Mouse (Mus musculus) CH12.LX (cell line): Measurements from ENCODE around the gene Jup. TPM values are rescaled to one million over a fixed set of nuclear protein-coding genes. Genes with fewer than 3 reads are reported as not detected.

Source experiments
- DNase-seq: peaks from one replicate; pipeline ENCODE4 v3.0.0-alpha.2; 2013; ENCODE audit errors: extremely low read depth
- H3K27ac ChIP-seq: 2 replicates; pipeline ENCODE4 v1.5.1; 2012; ENCODE audit warnings: low read depth, mild to moderate bottlenecking, control low read depth, moderate library complexity; ENCODE audit not compliant: insufficient read depth
- H3K27me3 ChIP-seq: replicated peaks from 2 replicates; pipeline ENCODE3; 2012; ENCODE audit warnings: inconsistent platforms
- H3K36me3 ChIP-seq, 2 experiments: replicated peaks in 1 of 2; 2 replicates each; pipeline versions ENCODE3 to v1.6.1; 2012; ENCODE audit warnings: inconsistent platforms in 1 of 2, low read length in 1 of 2, mild to moderate bottlenecking in 1 of 2, mixed read lengths in 1 of 2, moderate library complexity in 1 of 2; ENCODE audit not compliant: control insufficient read depth in 1 of 2, insufficient read depth in 1 of 2
- H3K4me1 ChIP-seq, 2 experiments: 2 replicates each; pipeline ENCODE4 v1.6.1; 2012; ENCODE audit warnings: inconsistent platforms in 1 of 2, moderate library complexity in 1 of 2; ENCODE audit not compliant: insufficient read depth in 2 of 2, control insufficient read depth in 1 of 2
- H3K4me2 ChIP-seq: 2 replicates; pipeline ENCODE4 v1.6.1; 2012; ENCODE audit warnings: low read depth, mild to moderate bottlenecking, control low read depth; ENCODE audit not compliant: poor library complexity, insufficient read depth, severe bottlenecking
- H3K4me3 ChIP-seq, 3 experiments: fragments of 150-350 bp in 1 of 3; sonication (generic) in 1 of 3; replicated peaks in 1 of 3; 2 replicates each; pipeline versions ENCODE3 to v1.5.1; 2011 to 2012; ENCODE audit warnings: low read depth in 2 of 3, low read length in 2 of 3, mild to moderate bottlenecking in 2 of 3, moderate library complexity in 2 of 3, control low read depth in 1 of 3, improper control_type of control experiment in 1 of 3, inconsistent platforms in 1 of 3, mixed read lengths in 1 of 3; ENCODE audit not compliant: poor library complexity in 1 of 3
- H3K79me2 ChIP-seq: replicated peaks from 2 replicates; pipeline ENCODE4 v1.6.1; 2012; ENCODE audit warnings: mild to moderate bottlenecking, moderate library complexity; ENCODE audit not compliant: control insufficient read depth, poor library complexity, insufficient read depth, severe bottlenecking; ENCODE audit errors: extremely low read depth
- H3K9ac ChIP-seq: 2 replicates; pipeline ENCODE4 v1.6.1; 2012; ENCODE audit warnings: low read depth, mild to moderate bottlenecking, control low read depth, moderate library complexity; ENCODE audit not compliant: insufficient read depth
- H3K9me3 ChIP-seq: replicated peaks from 2 replicates; pipeline ENCODE3; 2012; ENCODE audit warnings: low read length, inconsistent platforms, mixed read lengths
- BHLHE40 ChIP-seq: IDR thresholded peaks from 2 replicates; pipeline ENCODE4 v1.6.1; 2011; ENCODE audit warnings: mild to moderate bottlenecking, low read depth, low read length, improper control_type of control experiment
- CHD1 ChIP-seq: IDR thresholded peaks from 2 replicates; pipeline ENCODE4 v1.6.1; 2012; ENCODE audit warnings: low read depth, low read length, improper control_type of control experiment, inconsistent platforms
- CHD2 ChIP-seq: IDR thresholded peaks from 2 replicates; pipeline ENCODE4 v1.6.1; 2011; ENCODE audit warnings: low read length, improper control_type of control experiment
- CTCF ChIP-seq, 2 experiments: IDR thresholded peaks in 1 of 2; conservative IDR thresholded peaks in 1 of 2; 2 replicates each; pipeline ENCODE4 v1.5.1; 2011 to 2012; ENCODE audit warnings: low read depth in 2 of 2, low read length in 2 of 2, improper control_type of control experiment in 1 of 2, inconsistent platforms in 1 of 2, mild to moderate bottlenecking in 1 of 2, moderate library complexity in 1 of 2
- ELF1 ChIP-seq: IDR thresholded peaks from 2 replicates; pipeline ENCODE4 v1.6.1; 2014; ENCODE audit warnings: low read depth, mild to moderate bottlenecking, inconsistent platforms, low read length, improper control_type of control experiment
- GABPA ChIP-seq: IDR thresholded peaks from 2 replicates; pipeline ENCODE4 v1.6.1; 2012; ENCODE audit warnings: low read depth, low read length, improper control_type of control experiment, inconsistent platforms; ENCODE audit not compliant: insufficient replicate concordance
- HCFC1 ChIP-seq: IDR thresholded peaks from 2 replicates; pipeline ENCODE4 v1.6.1; 2012; ENCODE audit warnings: low read depth, mild to moderate bottlenecking, inconsistent platforms, low read length, improper control_type of control experiment
- IRF4 ChIP-seq: IDR thresholded peaks from 2 replicates; pipeline ENCODE4 v1.6.1; 2014; ENCODE audit warnings: low read depth, mild to moderate bottlenecking, inconsistent platforms, low read length, improper control_type of control experiment
- JUN ChIP-seq: IDR thresholded peaks from 2 replicates; pipeline ENCODE4 v1.6.1; 2011; ENCODE audit warnings: low read depth, mild to moderate bottlenecking, low read length, improper control_type of control experiment, moderate library complexity; ENCODE audit not compliant: insufficient read depth
- JUND ChIP-seq: conservative IDR thresholded peaks from 2 replicates; pipeline ENCODE4 v1.6.1; 2011; ENCODE audit warnings: low read depth, low read length, improper control_type of control experiment
- KAT2A ChIP-seq: IDR thresholded peaks from 2 replicates; pipeline ENCODE4 v1.6.1; 2012; ENCODE audit warnings: low read length, improper control_type of control experiment, inconsistent platforms; ENCODE audit not compliant: insufficient replicate concordance
- MAFK ChIP-seq: IDR thresholded peaks from 2 replicates; pipeline ENCODE4 v1.6.1; 2011; ENCODE audit warnings: low read length, improper control_type of control experiment; ENCODE audit not compliant: insufficient replicate concordance
- MAZ ChIP-seq: IDR thresholded peaks from 2 replicates; pipeline ENCODE4 v1.6.1; 2012; ENCODE audit warnings: low read depth, mild to moderate bottlenecking, inconsistent platforms, low read length, improper control_type of control experiment, moderate library complexity
- MEF2A ChIP-seq: IDR thresholded peaks from 2 replicates; pipeline ENCODE4 v1.6.1; 2014; ENCODE audit warnings: low read depth, mild to moderate bottlenecking, inconsistent platforms, low read length, improper control_type of control experiment, borderline replicate concordance
- MXI1 ChIP-seq: IDR thresholded peaks from 2 replicates; pipeline ENCODE4 v1.6.1; 2011; ENCODE audit warnings: mild to moderate bottlenecking, low read depth, low read length, improper control_type of control experiment
- NRF1 ChIP-seq: IDR thresholded peaks from 2 replicates; pipeline ENCODE4 v1.6.1; 2014; ENCODE audit warnings: low read depth, mild to moderate bottlenecking, inconsistent platforms, low read length, improper control_type of control experiment, moderate library complexity
- RAD21 ChIP-seq: IDR thresholded peaks from 2 replicates; pipeline ENCODE4 v1.6.1; 2011; ENCODE audit warnings: low read depth, mild to moderate bottlenecking, low read length, improper control_type of control experiment, moderate library complexity
- SMC3 ChIP-seq: IDR thresholded peaks from 2 replicates; pipeline ENCODE4 v1.6.1; 2011; ENCODE audit warnings: low read depth, low read length, improper control_type of control experiment
- TBP ChIP-seq: conservative IDR thresholded peaks from 2 replicates; pipeline ENCODE4 v1.6.1; 2011; ENCODE audit warnings: low read depth, low read length, improper control_type of control experiment
- TCF12 ChIP-seq: IDR thresholded peaks from 2 replicates; pipeline ENCODE4 v1.6.1; 2014; ENCODE audit warnings: low read depth, mild to moderate bottlenecking, inconsistent platforms, low read length, improper control_type of control experiment
- USF1 ChIP-seq: IDR thresholded peaks from 2 replicates; pipeline ENCODE4 v1.6.1; 2014; ENCODE audit warnings: low read depth, mild to moderate bottlenecking, inconsistent platforms, low read length, improper control_type of control experiment
- USF2 ChIP-seq: conservative IDR thresholded peaks from 2 replicates; pipeline ENCODE4 v1.6.1; 2011; ENCODE audit warnings: low read depth, low read length, improper control_type of control experiment
- ZC3H11A ChIP-seq: IDR thresholded peaks from 2 replicates; pipeline ENCODE4 v1.6.1; 2012; ENCODE audit warnings: low read depth, mild to moderate bottlenecking, inconsistent platforms, low read length, improper control_type of control experiment
- ZKSCAN1 ChIP-seq: IDR thresholded peaks from 2 replicates; pipeline ENCODE4 v1.6.1; 2012; ENCODE audit warnings: low read depth, inconsistent platforms, low read length, improper control_type of control experiment, borderline replicate concordance
- dilution Hi-C: fragments of 300-500 bp; cut with MboI; formaldehyde crosslinking; loops from 2 replicates; pipeline ENCODE4 v1.14.3; 2020; ENCODE audit warnings: low sequenced_read_pairs; ENCODE audit not compliant: extremely low pct_unique_long_range_greater_than_20kb, extremely low pct_ligation_motif_present
- in situ Hi-C: fragments of 300-500 bp; cut with MboI; formaldehyde crosslinking; loops from 3 replicates; pipeline ENCODE4 v1.14.3; 2019; ENCODE audit warnings: low sequenced_read_pairs, low pct_ligation_motif_present, low pct_unique_long_range_greater_than_20kb, mixed read lengths
- polyA plus RNA-seq: library from polyadenylated mRNA; unstranded; fragments of >175 nt; gene quantifications from 2 replicates; pipeline ENCODE4 v1.2.1, GENCODE M21; 2012; ENCODE audit warnings: low read depth; ENCODE audit not compliant: insufficient read length
- total RNA-seq, 2 experiments: library from RNA; depleted of rRNA; stranded (reverse); fragments of 300-350 nt in 1 of 2; fragments of >200 nt in 1 of 2; gene quantifications; 2 replicates each; pipeline ENCODE4 v1.2.3; 2012 to 2014

Jup gene
- total and polyA plus RNA-seq, 3 experiments = 0.68 to 1.4 (median 1.1) TPM

DNA sequence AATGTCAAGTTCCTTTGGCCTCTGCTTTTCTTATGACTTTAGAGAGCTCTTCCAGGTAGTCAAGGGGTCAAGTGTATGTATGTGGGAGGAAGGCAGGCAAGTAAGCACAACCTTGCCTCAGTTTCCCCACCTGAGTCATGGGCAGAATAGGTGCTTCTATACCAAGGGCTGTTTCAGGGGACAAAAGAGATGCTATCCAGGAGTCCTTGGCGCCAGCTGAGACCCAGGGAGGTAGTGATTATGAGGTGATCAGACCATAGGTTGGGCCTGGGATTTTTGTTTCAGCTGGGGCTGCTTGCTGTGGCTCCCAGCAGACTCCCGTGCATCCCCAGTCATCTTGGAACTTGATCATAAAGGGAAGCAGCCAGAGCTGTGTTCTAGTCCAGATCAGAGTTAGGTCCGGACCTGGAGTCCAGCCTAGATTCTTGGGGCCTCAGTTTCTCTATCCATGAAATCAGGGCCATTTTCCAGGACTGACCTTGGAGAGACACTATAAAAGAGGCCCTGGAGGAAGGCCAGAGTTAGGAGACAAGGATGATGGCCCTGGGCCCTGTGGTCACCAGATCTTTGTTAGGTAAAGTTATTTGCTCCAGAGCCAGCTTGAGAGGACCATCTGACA lies 7.0 kb upstream of the Jup start:
- Histone ChIP-seq H3K9ac (no peak overlapping the region), H3K4me3 (no peak overlapping the region), H3K4me2 (no peak overlapping the region), H3K79me2 (no peaks in the 10 kb centered on the region), H3K9me3 (no peaks in the 10 kb centered on the region), H3K36me3 (no peaks in the 10 kb centered on the region), H3K27me3 (peaks cover 68% of the 10 kb centered on the region), H3K4me1 (peaks cover 0 to 15% of the 10 kb centered on the region in 2 experiments; a peak in 2 of 4 replicates), H3K27ac (no peak overlapping the region)
- dilution Hi-C loops (no loop called here), in situ Hi-C loops (loop anchor here (5.0 kb wide), 1 partner anchor 42 kb away; no protein-coding TSS in a partner anchor)
- DNase-seq = no peak
- TF ChIP-seq TCF12 (no peak), ZKSCAN1 (no peak), ELF1 (no peak)

DNA sequence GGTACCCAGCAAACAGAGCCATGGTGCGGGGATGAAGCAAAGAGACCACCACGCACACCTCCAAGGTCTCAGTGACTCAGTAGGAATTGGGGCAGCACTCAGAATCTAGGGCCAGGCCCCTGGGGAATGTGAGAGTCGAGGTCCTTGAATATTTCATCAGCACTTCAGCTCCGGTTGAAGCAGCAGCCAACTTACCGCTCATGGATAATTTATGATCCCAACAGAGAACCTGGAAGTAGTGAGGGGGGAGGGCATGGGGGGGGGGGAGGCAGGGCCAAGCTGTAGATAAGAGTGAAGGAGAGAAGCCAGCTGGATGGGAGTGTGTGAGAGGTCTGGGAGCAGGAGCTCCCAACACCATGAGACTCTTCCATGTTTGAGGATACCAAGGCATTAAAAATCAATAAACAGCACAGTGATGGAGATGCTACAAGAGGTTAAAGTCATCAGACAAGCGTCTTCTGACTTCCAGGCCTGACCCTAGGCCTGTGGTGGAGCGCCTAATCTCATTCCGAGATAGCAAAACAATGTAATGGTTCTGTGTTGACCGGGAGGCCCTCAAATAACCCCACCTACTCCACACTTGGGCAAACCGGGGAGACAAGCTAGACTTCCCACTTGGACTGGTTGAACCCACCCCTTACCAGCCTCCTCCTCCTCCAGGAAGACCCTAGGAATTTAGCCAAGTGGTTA lies 6.0 kb upstream of the Jup start:
- TF ChIP-seq MAFK (no peak), HCFC1 (no peak), MXI1 (no peak), USF2 (no peak), NRF1 (no peak), IRF4 (no peak), ZC3H11A (no peak)
- TF ChIP-seq, all 38 proteins: peak for 0
- H3K4me2 ChIP-seq = no peak overlapping the region
- H3K4me1 ChIP-seq = peaks cover 0 to 15% of the 10 kb centered on the region in 2 experiments; a peak in 2 of 4 replicates
- no peaks in the 10 kb centered on the region for H3K36me3 ChIP-seq
- no peak for DNase-seq
- no peak overlapping the region for H3K4me3 ChIP-seq
- no peaks in the 10 kb centered on the region for H3K79me2 ChIP-seq
- dilution Hi-C loops = no loop called here
- H3K27ac ChIP-seq = no peak overlapping the region
- no peaks in the 10 kb centered on the region for H3K9me3 ChIP-seq
- no peak overlapping the region for H3K9ac ChIP-seq
- peaks cover 69% of the 10 kb centered on the region for H3K27me3 ChIP-seq
- in situ Hi-C loops = no loop called here

DNA sequence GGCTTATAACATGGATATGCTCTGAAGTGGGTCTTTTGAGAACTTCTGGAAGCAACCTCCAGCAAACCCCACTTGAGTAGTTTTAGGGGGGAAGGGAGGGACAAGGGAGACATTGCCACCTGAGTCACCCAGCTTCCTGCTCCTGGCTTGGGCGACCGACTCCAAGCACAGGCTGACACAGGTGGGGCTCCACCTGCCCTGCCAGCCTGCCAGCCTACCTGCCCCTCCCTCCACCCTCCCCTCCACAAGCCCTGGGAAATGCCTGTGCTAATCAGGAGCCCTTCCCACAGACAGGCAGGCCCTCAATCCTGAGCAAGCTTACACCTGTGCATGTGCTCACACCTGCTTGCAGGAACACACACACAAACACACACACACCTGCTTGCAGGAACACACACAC lies 5.1 kb upstream of the Jup start:
- Histone ChIP-seq H3K4me1 (peaks cover 0 to 10% of the 10 kb centered on the region in 2 experiments; a peak in 2 of 4 replicates), H3K27me3 (peaks cover 75% of the 10 kb centered on the region), H3K79me2 (no peaks in the 10 kb centered on the region), H3K36me3 (no peaks in the 10 kb centered on the region), H3K9me3 (no peaks in the 10 kb centered on the region), H3K4me3 (no peak overlapping the region), H3K27ac (no peak overlapping the region), H3K4me2 (no peak overlapping the region), H3K9ac (no peak overlapping the region)
- in situ Hi-C loops (no loop called here), dilution Hi-C loops (no loop called here)
- no peak for DNase-seq
- TF ChIP-seq CHD1 (no peak), MEF2A (no peak), BHLHE40 (no peak), TCF12 (no peak), MAZ (no peak), ZKSCAN1 (no peak), KAT2A (no peak), USF1 (no peak), GABPA (no peak), JUND (no peak), CHD2 (no peak), MXI1 (no peak), SMC3 (no peak), CTCF (conservative IDR thresholded peaks at IDR 0.05 in 1 of 2, IDR thresholded peaks at IDR 0.05 in 1 of 2; ENCODE audit: low read depth in 2 of 2, low read length in 2 of 2) (no peak), TBP (no peak), RAD21 (no peak), JUN (no peak)
